Mouse (Mus musculus) testis, adult 2 months (tissue): Measurements from ENCODE around the gene Keap1.

Experiments used
- CTCF ChIP-seq: fragments of 200-500 bp; IDR thresholded peaks from 2 replicates; pipeline ENCODE4 v1.5.1; 2012; ENCODE audit warnings: low read depth, mild to moderate bottlenecking, inconsistent platforms, low read length, moderate library complexity; ENCODE audit not compliant: control insufficient read depth, insufficient read depth, insufficient replicate concordance
- POLR2A ChIP-seq: fragments of 200-500 bp; IDR thresholded peaks from 2 replicates; pipeline ENCODE4 v1.6.1; 2012; ENCODE audit warnings: low read depth, mild to moderate bottlenecking, inconsistent platforms, low read length, moderate library complexity; ENCODE audit not compliant: control insufficient read depth

- TF ChIP-seq CTCF (peak; percentile 97), POLR2A (peak; percentile 48; the same call in 1 of the 2 replicates)
Measured at GRCm38 (mm10) chr9:21220490-21221382, 18.4 kb downstream of the Keap1 start.
